Mouse (Mus musculus) liver, embryonic 11.5 days (tissue): ENCODE results near the gene Creld2. TPM values are rescaled to one million over a fixed set of nuclear protein-coding genes. Genes with fewer than 3 reads are reported as not detected.
A peak's percentile ranks its signal among the peaks of the same experiment; 100 is the strongest.

ENCODE experiments used
- ATAC-seq: fragments of 200-750 bp; cut with Nextera tagmentation; replicated peaks from 2 replicates; pipeline ENCODE4 v1.8.0; 2017; ENCODE audit warnings: moderate number of reproducible peaks, mild to moderate bottlenecking, moderate TSS enrichment, moderate library complexity; ENCODE audit not compliant: low FRiP score
- DNase-seq: peaks from one replicate; pipeline ENCODE4 v3.0.0-alpha.2; 2017; ENCODE audit warnings: low spot score
- H3K27ac ChIP-seq: fragments of 300-500 bp; sonication (generic); 2 replicates; pipeline ENCODE4 v1.5.1; 2014; ENCODE audit warnings: mild to moderate bottlenecking, low read depth, low read length, control low read depth
- H3K27me3 ChIP-seq: fragments of 300-500 bp; sonication (generic); replicated peaks from 2 replicates; pipeline ENCODE4 v1.6.1; 2014; ENCODE audit warnings: low read length, mixed read lengths; ENCODE audit not compliant: control insufficient read depth, insufficient read depth
- H3K36me3 ChIP-seq: fragments of 300-500 bp; sonication (generic); 2 replicates; pipeline ENCODE4 v1.6.1; 2014; ENCODE audit warnings: mild to moderate bottlenecking, low read length, moderate library complexity, mixed read lengths; ENCODE audit not compliant: control insufficient read depth, insufficient read depth
- H3K4me1 ChIP-seq: fragments of 300-500 bp; sonication (generic); replicated peaks from 2 replicates; pipeline ENCODE4 v1.6.1; 2014; ENCODE audit warnings: low read length, mixed read lengths; ENCODE audit not compliant: control insufficient read depth, insufficient read depth
- H3K4me2 ChIP-seq: fragments of 300-500 bp; sonication (generic); 2 replicates; pipeline ENCODE4 v1.6.1; 2014; ENCODE audit warnings: mild to moderate bottlenecking, control low read depth, moderate library complexity
- H3K4me3 ChIP-seq: fragments of 300-500 bp; sonication (generic); 2 replicates; pipeline ENCODE4 v1.5.1; 2014; ENCODE audit warnings: low read depth, low read length, control low read depth
- H3K9ac ChIP-seq: fragments of 300-500 bp; sonication (generic); 2 replicates; pipeline ENCODE4 v1.6.1; 2014; ENCODE audit warnings: low read depth, low read length, control low read depth
- H3K9me3 ChIP-seq: fragments of 300-500 bp; sonication (generic); 2 replicates; pipeline ENCODE4 v1.6.1; 2016; ENCODE audit warnings: low read length, inconsistent platforms, mixed read lengths; ENCODE audit not compliant: control insufficient read depth
- WGBS: fragments of 180-500 bp; shearing (Covaris S2); extraction: QIAGEN DNeasy Blood & Tissue Kit; methylation state at CpG from one replicate; pipeline ENCODE4 v1.1.7; 2014; 5-methylcytosine and 5-hydroxymethylcytosine counted together
- polyA plus RNA-seq: library from polyadenylated mRNA; unstranded; fragments of >200 nt; fragmentation: Nextera tagmentation; extraction: Ambion mirVana; gene quantifications from 2 replicates; pipeline ENCODE4 v1.2.1, GENCODE M21; 2014

The Creld2 gene
- polyA plus RNA-seq, 1 experiment from 2014 or later: 109 TPM

DNA sequence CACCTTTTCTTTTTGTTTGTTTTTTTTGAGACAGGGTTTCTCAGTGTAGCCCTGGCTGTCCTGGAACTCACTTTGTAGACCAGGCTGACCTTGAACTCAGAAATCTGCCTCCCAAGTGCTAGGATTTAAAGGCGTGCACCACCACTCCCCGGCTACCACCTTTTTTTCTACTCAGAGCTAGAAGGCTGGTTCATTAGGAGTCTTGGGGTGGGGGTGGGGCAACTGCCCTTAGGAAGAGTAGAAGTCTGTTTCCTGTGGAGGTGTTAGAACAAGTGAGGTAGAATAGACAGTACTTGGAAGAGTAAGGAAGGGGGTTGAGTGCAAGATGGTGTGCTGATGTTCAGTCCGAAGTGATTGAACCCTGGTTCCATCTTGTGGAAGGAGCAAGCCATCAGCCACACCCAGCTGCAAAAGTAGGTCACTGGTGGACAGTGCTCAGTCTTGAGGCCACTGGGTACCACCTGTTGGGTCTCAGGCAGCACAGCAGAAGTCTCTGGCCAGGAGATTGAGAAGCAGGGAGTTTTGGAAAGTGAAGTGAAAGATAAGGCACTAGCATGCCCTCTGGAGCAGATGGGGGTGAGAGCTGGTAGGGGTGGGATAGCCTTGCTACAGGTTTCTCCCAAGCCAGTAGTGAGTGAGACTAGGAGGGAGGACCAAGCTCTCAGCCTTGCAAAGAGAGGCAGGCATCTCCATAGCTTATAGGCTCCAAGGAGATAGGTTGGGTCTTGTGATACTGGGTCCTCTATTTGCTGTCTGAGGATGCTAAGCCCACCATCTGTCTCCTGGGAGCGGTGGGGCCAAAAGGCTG lies 46.6 kb downstream of the Creld2 start:
- H3K27ac ChIP-seq: no peak overlapping the region
- no peak overlapping the region for H3K4me3 ChIP-seq
- ATAC-seq (no peak), DNase-seq (no peak)
- H3K9me3 ChIP-seq: no peaks in the 10 kb centered on the region
- peaks cover 48% of the 10 kb centered on the region for H3K4me1 ChIP-seq
- no peak overlapping the region for H3K9ac ChIP-seq
- 72% methylated on average over 4 of the region's 4 CpGs for WGBS
- no peaks in the 10 kb centered on the region for H3K27me3 ChIP-seq
- no peak overlapping the region; the same call in 1 of the 2 replicates for H3K4me2 ChIP-seq
- peaks cover 13% of the 10 kb centered on the region; the same call in 1 of the 2 replicates for H3K36me3 ChIP-seq

DNA sequence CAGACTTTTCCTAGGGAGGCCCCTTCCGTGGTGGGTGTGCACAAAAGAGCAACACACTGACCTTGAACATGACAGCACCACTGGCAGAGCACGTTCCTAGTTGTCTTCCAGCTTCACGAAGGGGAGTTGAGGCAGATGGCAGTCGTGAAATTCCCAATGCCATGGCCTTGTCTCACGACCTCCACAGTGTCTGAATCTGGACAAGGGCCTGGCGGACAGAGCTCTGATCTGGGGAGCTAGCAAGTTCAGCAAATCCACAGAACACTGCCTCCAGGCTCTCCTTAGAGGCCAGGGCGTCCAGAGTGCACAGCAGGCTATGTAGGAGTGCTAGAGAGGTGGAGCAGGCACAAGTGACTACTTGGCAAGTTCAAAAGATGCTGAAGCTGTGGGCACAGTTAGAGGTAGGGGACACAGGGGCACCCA lies 47.5 kb downstream of the Creld2 start:
- Histone ChIP-seq H3K4me2 (no peak overlapping the region), H3K27ac (peak overlapping the region; percentile 76), H3K4me3 (no peak overlapping the region), H3K4me1 (peaks cover 43% of the 10 kb centered on the region), H3K27me3 (no peaks in the 10 kb centered on the region), H3K9me3 (no peaks in the 10 kb centered on the region), H3K36me3 (peaks cover 13% of the 10 kb centered on the region; the same call in 1 of the 2 replicates), H3K9ac (no peak overlapping the region)
- DNase-seq: no peak
- WGBS: 52% methylated on average over 7 of the region's 7 CpGs
- no peak for ATAC-seq

DNA sequence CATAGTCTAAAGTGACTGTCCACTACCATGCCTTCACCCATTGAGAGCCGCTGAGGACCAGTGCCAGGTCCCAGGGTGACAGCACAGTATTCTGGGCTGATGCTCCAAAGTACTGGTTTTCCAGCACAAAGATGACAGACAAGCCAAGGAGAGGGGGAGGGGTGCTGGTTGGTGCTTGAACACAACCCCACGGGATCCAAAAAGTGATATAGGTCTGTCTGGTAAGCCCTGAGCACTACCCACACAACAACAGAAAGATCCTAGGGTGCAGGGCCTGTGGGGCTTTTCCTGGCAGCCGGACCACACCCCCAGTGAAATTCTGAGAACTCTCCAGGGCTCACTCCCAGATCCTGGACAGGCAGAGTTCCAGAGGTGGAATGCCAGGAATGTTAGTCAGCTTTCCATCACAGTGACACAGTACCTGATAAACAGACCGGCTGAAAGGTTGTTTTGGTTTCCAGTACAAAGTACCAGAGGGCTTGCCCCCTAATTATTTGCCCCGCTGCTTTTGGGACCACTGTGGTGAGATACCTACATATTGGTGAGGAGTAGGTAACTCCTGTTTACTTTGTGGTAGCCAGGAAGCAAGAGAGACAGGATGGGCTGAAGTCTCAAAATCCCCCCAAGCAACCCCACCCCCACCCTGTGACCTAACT lies 48.0 kb downstream of the Creld2 start:
- H3K9ac ChIP-seq: no peak overlapping the region
- ATAC-seq (no peak), DNase-seq (no peak)
- H3K4me2 ChIP-seq: no peak overlapping the region
- H3K27me3 ChIP-seq: no peaks in the 10 kb centered on the region
- H3K9me3 ChIP-seq: no peaks in the 10 kb centered on the region
- WGBS: 33% methylated on average over 5 of the region's 5 CpGs
- H3K4me3 ChIP-seq: no peak overlapping the region
- peaks cover 13% of the 10 kb centered on the region; the same call in 1 of the 2 replicates for H3K36me3 ChIP-seq
- peaks cover 43% of the 10 kb centered on the region for H3K4me1 ChIP-seq
- H3K27ac ChIP-seq: peak overlapping the region; percentile 76

DNA sequence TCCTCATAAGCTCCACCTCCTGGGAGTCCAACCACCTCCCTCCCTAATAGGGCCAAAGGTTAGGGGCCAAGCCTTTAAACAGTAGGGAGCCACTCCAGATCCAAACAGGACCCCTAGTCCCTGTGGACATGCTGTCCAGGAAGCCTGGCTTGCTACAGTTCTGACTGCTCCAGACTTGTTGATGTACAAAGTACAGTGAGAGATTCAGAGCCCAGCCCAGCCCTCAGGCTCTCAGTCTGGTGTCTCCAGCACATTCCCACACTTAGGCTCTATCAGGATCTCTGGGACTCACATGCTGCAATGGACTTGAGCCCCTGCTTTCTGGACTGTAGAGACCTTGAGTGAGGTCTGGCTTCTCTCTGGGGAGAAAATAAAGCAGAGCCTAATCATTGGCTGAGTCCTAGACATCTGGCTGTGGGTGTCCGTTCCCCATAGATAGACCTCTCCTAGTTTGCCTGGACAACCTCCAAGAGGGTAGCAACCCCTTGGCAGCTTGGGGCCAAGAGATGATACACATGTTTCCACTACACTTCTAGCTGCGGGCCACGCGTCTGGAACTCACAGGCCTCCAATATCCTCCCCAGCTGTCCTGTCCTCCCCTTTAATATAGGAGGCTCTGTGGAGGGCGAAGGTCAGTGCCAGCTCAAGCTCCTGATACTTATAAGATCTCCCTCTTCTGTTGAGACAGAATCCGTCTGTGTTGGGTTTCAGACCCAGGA lies 48.7 kb downstream of the Creld2 start:
- no peaks in the 10 kb centered on the region for H3K9me3 ChIP-seq
- peaks cover 13% of the 10 kb centered on the region; the same call in 1 of the 2 replicates for H3K36me3 ChIP-seq
- ATAC-seq: no peak
- no peak overlapping the region for H3K4me3 ChIP-seq
- no peak for DNase-seq
- peaks cover 43% of the 10 kb centered on the region for H3K4me1 ChIP-seq
- peak overlapping the region; percentile 76 for H3K27ac ChIP-seq
- no peak overlapping the region for H3K4me2 ChIP-seq
- WGBS: 77% methylated on average over 6 of the region's 6 CpGs
- H3K27me3 ChIP-seq: no peaks in the 10 kb centered on the region
- H3K9ac ChIP-seq: no peak overlapping the region

DNA sequence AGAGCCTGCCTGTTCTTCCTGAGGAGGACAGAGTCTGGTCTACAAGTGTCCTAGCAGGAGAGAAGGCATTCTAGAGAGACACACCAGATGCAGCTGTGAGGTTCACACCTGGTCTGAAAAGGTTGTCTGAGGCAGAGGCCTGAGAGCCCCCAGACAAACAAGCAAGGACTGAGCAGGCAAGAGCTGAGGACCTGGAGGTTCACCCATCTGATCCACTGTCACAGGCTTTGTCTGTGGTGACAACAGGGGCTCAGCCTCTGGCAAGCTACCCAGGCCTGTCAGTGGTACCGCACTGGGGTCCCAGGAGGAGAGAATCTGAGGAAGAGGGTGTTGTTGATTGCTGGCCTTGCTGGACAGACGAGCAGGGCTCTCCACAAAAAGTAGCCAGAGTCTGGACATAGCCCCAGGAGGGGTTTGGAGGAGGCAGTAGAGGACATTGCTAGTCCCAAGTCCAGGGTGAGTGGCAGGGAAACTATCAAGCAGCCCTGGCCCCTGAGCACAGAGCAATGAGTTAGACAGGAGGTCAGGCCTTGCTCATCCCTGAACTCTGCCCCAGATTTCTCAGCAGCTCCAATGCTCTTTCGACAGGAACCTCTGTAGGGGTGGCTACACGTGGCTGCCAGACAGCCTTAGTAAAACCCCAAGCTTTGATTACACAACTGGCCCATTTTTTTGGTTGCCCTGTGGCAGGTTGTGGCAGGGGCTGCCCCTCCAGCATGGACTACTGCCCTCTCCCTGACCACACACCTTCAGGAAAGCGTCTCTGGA lies 51.2 kb downstream of the Creld2 start:
- Histone ChIP-seq H3K9ac (no peak overlapping the region), H3K9me3 (no peaks in the 10 kb centered on the region), H3K36me3 (peaks cover 4% of the 10 kb centered on the region; the same call in 1 of the 2 replicates), H3K27me3 (peaks cover 2% of the 10 kb centered on the region; the same call in 1 of the 2 replicates), H3K27ac (no peak overlapping the region), H3K4me3 (no peak overlapping the region), H3K4me2 (no peak overlapping the region), H3K4me1 (peaks cover 26% of the 10 kb centered on the region)
- ATAC-seq (no peak), DNase-seq (no peak)
- WGBS: 71% methylated on average over 5 of the region's 5 CpGs

DNA sequence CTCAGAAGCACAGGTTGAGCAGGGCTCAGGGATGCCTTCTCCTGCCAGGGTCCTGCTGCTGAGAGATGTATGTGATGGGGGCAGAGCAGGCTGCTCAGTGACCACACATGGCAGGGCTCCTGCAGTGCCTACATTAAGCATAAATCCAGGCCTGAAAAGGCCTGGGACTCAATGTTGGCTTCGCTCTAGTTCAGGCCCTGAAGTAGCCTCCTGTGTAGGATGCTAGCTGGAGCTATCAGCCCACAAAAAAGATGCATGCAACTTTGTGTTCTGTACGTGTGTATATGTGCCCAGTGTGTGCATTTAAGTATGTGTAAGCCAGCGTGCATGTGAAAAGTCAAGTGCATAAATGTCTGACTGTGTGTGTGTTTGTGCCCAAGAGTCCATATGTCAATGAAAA lies 54.6 kb downstream of the Creld2 start:
- Histone ChIP-seq H3K9ac (no peak overlapping the region), H3K4me2 (no peak overlapping the region), H3K36me3 (no peaks in the 10 kb centered on the region), H3K4me1 (peaks cover 2% of the 10 kb centered on the region; the same call in 1 of the 2 replicates), H3K9me3 (no peaks in the 10 kb centered on the region), H3K27ac (no peak overlapping the region), H3K27me3 (peaks cover 6% of the 10 kb centered on the region; the same call in 1 of the 2 replicates), H3K4me3 (no peak overlapping the region)
- 83% methylated on average over 3 of the region's 3 CpGs for WGBS
- no peak for DNase-seq
- ATAC-seq: no peak

DNA sequence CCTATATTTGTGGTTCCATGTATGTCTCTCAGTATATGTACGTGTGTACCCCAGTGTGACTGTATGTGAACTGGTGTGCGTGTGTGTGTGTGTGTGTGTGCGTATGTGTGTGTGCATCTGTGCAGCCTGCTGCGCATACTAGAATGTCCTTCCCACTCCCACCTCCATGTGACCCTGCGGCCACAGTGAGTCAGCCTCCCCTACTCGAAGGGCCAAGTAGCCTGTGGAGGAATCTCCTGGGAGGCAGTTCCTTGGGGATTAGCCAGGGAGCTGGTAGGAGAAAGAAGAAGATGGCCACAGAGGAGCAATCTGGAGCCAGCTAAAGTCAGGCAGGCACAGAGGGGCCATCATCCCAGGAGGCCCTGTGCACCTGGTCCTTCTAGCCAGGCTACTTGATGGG lies 55.0 kb downstream of the Creld2 start:
- Histone ChIP-seq H3K27ac (no peak overlapping the region), H3K36me3 (no peaks in the 10 kb centered on the region), H3K27me3 (peaks cover 6% of the 10 kb centered on the region; the same call in 1 of the 2 replicates), H3K9me3 (no peaks in the 10 kb centered on the region), H3K4me2 (no peak overlapping the region), H3K9ac (no peak overlapping the region), H3K4me3 (no peak overlapping the region), H3K4me1 (peaks cover 2% of the 10 kb centered on the region; the same call in 1 of the 2 replicates)
- DNase-seq: no peak
- WGBS: 83% methylated on average over 6 of the region's 6 CpGs
- ATAC-seq: no peak

DNA sequence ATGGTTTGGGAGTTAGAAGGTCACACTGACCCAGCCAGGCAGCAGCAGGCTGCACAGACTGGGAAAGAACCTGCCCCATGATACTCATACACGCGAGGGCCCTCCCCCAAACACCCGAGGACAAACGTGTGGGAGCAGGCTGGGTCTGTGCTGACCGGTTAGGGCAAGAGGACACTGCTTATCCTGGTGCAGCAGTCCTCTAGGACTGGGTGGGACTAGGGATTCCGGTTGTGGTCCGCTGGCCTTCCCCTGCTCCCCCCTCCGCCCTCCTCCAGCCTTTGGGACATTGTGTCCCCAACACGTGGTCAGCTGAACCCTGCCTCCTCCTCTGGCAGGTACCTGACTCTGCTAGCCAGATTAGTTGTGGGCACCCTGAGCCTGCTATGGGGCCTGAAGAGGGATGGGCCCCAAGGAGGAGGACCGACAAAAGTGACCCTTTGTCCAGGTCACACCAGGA lies 56.2 kb downstream of the Creld2 start:
- no peak overlapping the region for H3K27ac ChIP-seq
- H3K27me3 ChIP-seq: peaks cover 6% of the 10 kb centered on the region; the same call in 1 of the 2 replicates
- peak overlapping the region; percentile 12; the same call in 1 of the 2 replicates for H3K4me2 ChIP-seq
- peaks cover 2% of the 10 kb centered on the region; the same call in 1 of the 2 replicates for H3K4me1 ChIP-seq
- 35% methylated on average over 10 of the region's 10 CpGs for WGBS
- peak; percentile 44; the same call in 1 of the 2 replicates for ATAC-seq
- DNase-seq: no peak
- H3K9ac ChIP-seq: no peak overlapping the region
- H3K9me3 ChIP-seq: no peaks in the 10 kb centered on the region
- H3K4me3 ChIP-seq: no peak overlapping the region
- no peaks in the 10 kb centered on the region for H3K36me3 ChIP-seq
